Mouse (Mus musculus): ENCODE data around the gene Hypm.

Hypm gene

DNA sequence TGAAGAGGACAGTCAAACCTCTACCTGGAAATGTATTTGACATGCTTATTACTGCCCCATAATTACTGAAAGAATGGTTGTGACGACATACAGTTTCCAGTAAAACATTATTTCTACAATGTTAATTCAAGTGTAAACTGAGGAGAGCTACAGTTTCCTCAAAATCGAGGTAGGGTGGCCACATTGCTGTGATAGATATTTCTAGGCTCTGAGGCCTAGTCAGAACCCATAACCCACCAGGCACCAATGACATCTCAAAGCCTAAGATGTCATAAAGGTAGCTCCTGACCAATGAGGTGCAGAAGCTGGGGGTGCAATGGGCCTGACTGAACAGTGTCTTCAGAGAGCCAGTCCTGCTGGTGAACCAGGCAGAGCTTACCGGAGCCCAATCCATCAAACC, at the start of gene Hypm:
Hypm (plus strand) TSS at position 301 of the 400 bp plus-strand sequence.
- DNase-seq (ENCODE audit: low spot score), result no peak

DNA sequence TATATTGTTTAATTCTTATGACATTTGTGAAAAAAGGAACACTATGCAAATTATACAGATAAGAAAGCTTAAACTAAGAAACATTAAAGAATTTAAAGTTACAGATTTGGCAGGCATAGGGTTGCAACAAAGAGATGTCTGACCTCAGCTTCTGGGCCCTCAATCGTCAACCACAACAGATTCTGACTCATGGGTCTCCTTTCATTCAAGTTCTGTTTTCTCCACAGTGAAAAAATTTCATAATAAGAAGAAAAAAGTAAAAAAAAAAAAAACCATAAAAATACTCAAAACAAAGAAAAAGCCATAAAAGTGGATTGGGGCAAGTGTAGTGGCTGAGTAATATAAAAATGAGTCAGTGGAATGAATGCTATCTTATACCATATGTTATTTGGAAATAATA, 36.6 kb upstream of the Hypm start:
- DNase-seq (ENCODE audit: low spot score), result no peak

DNA sequence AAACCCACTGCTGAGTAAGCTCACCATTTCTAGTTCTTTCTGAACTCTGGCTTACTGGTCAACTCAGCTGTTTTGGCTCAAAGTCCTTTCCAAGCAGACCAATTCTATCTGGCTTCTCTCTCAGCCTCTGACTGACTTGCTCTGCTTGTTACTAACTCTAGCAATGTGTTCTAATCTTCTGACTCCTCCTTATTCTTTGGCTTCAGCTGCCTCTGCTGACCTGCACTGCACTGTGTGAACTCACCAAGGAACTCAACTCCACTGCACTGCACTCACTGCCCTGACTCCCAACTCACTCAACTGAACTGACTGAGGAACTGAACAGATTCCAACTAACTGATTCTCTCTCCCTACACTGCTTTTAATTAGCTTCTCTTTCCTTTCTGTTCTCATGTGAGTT, 34.3 kb upstream of the Hypm start:
- DNase-seq (ENCODE audit: low spot score), result no peak

GRCm38 (mm10) chrX:9834779-9835178, 11.9 kb upstream of the Hypm start:
- DNase-seq (ENCODE audit: low spot score), result no peak

GRCm38 (mm10) chrX:9849403-9849802, 2.7 kb downstream of the Hypm start, which contains the start of gene H2al3:
H2al3 (plus strand) TSS chrX:9849703.
- DNase-seq (ENCODE audit: low spot score), result no peak

DNA sequence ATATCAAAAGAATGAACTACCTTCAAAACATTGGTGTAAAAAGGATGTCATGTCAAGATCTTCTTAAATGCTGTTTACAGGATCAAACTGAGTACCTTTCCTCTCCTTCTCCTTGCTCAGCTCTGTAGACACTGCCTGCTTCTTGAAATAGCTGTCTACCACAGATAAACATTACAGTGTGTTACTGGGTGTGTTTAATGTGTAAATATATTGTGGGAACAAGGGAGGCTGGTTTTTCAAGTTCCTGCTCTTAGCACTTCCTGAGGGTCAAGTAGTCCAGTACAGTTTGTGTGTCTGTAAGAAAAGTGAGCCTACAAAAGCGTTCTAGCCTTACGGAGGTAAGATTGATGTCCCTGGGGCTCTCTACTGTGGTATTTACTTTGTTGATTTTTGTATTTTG, 15.1 kb downstream of the Hypm start:
- DNase-seq (ENCODE audit: low spot score), result no peak

GRCm38 (mm10) chrX:9875519-9875918, 28.8 kb downstream of the Hypm start:
- no peak for DNase-seq (ENCODE audit: low spot score)

- DNase-seq (ENCODE audit: low spot score), result no peak
These were observed 38.6 kb downstream of the Hypm start, which contains the start of gene Sytl5 for GRCm38 (mm10) chrX:9885322-9885721. Sytl5 (plus strand) TSS chrX:9885622.

Data from embryo, embryonic 10 days (tissue).